Mouse (Mus musculus) liver, adult 2 months (tissue): ENCODE results near the gene Erp27.

Experiments used
- CTCF ChIP-seq: fragments of 200-500 bp; IDR thresholded peaks from 2 replicates; pipeline ENCODE4 v1.5.1; 2011; ENCODE audit warnings: low read depth, low read length, control low read depth
- POLR2A ChIP-seq: fragments of 200-500 bp; IDR thresholded peaks from 2 replicates; pipeline ENCODE4 v1.6.1; 2011; ENCODE audit warnings: low read length, control low read depth; ENCODE audit not compliant: insufficient read depth; ENCODE audit errors: extremely low read depth

DNA sequence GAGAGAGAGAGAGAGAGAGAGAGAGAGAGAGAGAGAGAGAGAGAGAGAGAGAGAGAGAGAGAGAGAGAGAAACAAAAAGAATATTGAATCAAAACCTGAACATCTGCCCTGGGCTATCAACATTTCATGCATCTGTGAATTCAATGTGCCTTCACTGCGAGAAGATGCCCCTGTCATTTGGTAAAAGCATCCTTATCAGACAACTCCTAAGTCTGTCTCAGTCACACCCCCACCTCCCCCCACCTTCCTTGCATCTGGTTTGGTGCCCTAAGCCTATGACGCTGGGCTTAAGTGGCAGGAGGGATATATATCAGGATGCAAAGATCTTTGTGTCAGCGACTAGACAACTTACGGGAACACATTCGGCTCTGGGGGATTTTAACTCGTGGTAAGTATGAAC, 32.2 kb upstream of the Erp27 start:
- TF ChIP-seq CTCF (no peak), POLR2A (no peak)
